Mouse (Mus musculus) CH12.LX (cell line): Measurements from ENCODE around the gene Fbxo11. TPM values are rescaled to one million over a fixed set of nuclear protein-coding genes. Genes with fewer than 3 reads are reported as not detected.

Source experiments
- DNase-seq: peaks from one replicate; pipeline ENCODE4 v3.0.0-alpha.2; 2013; ENCODE audit errors: extremely low read depth
- H3K27ac ChIP-seq: 2 replicates; pipeline ENCODE4 v1.5.1; 2012; ENCODE audit warnings: low read depth, mild to moderate bottlenecking, control low read depth, moderate library complexity; ENCODE audit not compliant: insufficient read depth
- H3K27me3 ChIP-seq: replicated peaks from 2 replicates; pipeline ENCODE3; 2012; ENCODE audit warnings: inconsistent platforms
- H3K36me3 ChIP-seq, 2 experiments: replicated peaks in 1 of 2; 2 replicates each; pipeline versions ENCODE3 to v1.6.1; 2012; ENCODE audit warnings: inconsistent platforms in 1 of 2, low read length in 1 of 2, mild to moderate bottlenecking in 1 of 2, mixed read lengths in 1 of 2, moderate library complexity in 1 of 2; ENCODE audit not compliant: control insufficient read depth in 1 of 2, insufficient read depth in 1 of 2
- H3K4me1 ChIP-seq, 2 experiments: 2 replicates each; pipeline ENCODE4 v1.6.1; 2012; ENCODE audit warnings: inconsistent platforms in 1 of 2, moderate library complexity in 1 of 2; ENCODE audit not compliant: insufficient read depth in 2 of 2, control insufficient read depth in 1 of 2
- H3K4me2 ChIP-seq: 2 replicates; pipeline ENCODE4 v1.6.1; 2012; ENCODE audit warnings: low read depth, mild to moderate bottlenecking, control low read depth; ENCODE audit not compliant: poor library complexity, insufficient read depth, severe bottlenecking
- H3K4me3 ChIP-seq, 3 experiments: fragments of 150-350 bp in 1 of 3; sonication (generic) in 1 of 3; replicated peaks in 1 of 3; 2 replicates each; pipeline versions ENCODE3 to v1.5.1; 2011 to 2012; ENCODE audit warnings: low read depth in 2 of 3, low read length in 2 of 3, mild to moderate bottlenecking in 2 of 3, moderate library complexity in 2 of 3, control low read depth in 1 of 3, improper control_type of control experiment in 1 of 3, inconsistent platforms in 1 of 3, mixed read lengths in 1 of 3; ENCODE audit not compliant: poor library complexity in 1 of 3
- H3K79me2 ChIP-seq: replicated peaks from 2 replicates; pipeline ENCODE4 v1.6.1; 2012; ENCODE audit warnings: mild to moderate bottlenecking, moderate library complexity; ENCODE audit not compliant: control insufficient read depth, poor library complexity, insufficient read depth, severe bottlenecking; ENCODE audit errors: extremely low read depth
- H3K9ac ChIP-seq: 2 replicates; pipeline ENCODE4 v1.6.1; 2012; ENCODE audit warnings: low read depth, mild to moderate bottlenecking, control low read depth, moderate library complexity; ENCODE audit not compliant: insufficient read depth
- H3K9me3 ChIP-seq: replicated peaks from 2 replicates; pipeline ENCODE3; 2012; ENCODE audit warnings: low read length, inconsistent platforms, mixed read lengths
- ETS1 ChIP-seq: conservative IDR thresholded peaks from 2 replicates; pipeline ENCODE4 v1.6.1; 2012; ENCODE audit warnings: low read depth, mild to moderate bottlenecking, inconsistent platforms, low read length, improper control_type of control experiment, moderate library complexity
- HCFC1 ChIP-seq: IDR thresholded peaks from 2 replicates; pipeline ENCODE4 v1.6.1; 2012; ENCODE audit warnings: low read depth, mild to moderate bottlenecking, inconsistent platforms, low read length, improper control_type of control experiment
- IRF4 ChIP-seq: IDR thresholded peaks from 2 replicates; pipeline ENCODE4 v1.6.1; 2014; ENCODE audit warnings: low read depth, mild to moderate bottlenecking, inconsistent platforms, low read length, improper control_type of control experiment
- KAT2A ChIP-seq: IDR thresholded peaks from 2 replicates; pipeline ENCODE4 v1.6.1; 2012; ENCODE audit warnings: low read length, improper control_type of control experiment, inconsistent platforms; ENCODE audit not compliant: insufficient replicate concordance
- MAFK ChIP-seq: IDR thresholded peaks from 2 replicates; pipeline ENCODE4 v1.6.1; 2011; ENCODE audit warnings: low read length, improper control_type of control experiment; ENCODE audit not compliant: insufficient replicate concordance
- MAZ ChIP-seq: IDR thresholded peaks from 2 replicates; pipeline ENCODE4 v1.6.1; 2012; ENCODE audit warnings: low read depth, mild to moderate bottlenecking, inconsistent platforms, low read length, improper control_type of control experiment, moderate library complexity
- PAX5 ChIP-seq: IDR thresholded peaks from 2 replicates; pipeline ENCODE4 v1.6.1; 2012; ENCODE audit warnings: low read length, inconsistent platforms, mixed read lengths
- RAD21 ChIP-seq: IDR thresholded peaks from 2 replicates; pipeline ENCODE4 v1.6.1; 2011; ENCODE audit warnings: low read depth, mild to moderate bottlenecking, low read length, improper control_type of control experiment, moderate library complexity
- SIN3A ChIP-seq: IDR thresholded peaks from 2 replicates; pipeline ENCODE4 v1.6.1; 2012; ENCODE audit warnings: low read length, improper control_type of control experiment, inconsistent platforms
- SMC3 ChIP-seq: IDR thresholded peaks from 2 replicates; pipeline ENCODE4 v1.6.1; 2011; ENCODE audit warnings: low read depth, low read length, improper control_type of control experiment
- TBP ChIP-seq: conservative IDR thresholded peaks from 2 replicates; pipeline ENCODE4 v1.6.1; 2011; ENCODE audit warnings: low read depth, low read length, improper control_type of control experiment
- TCF12 ChIP-seq: IDR thresholded peaks from 2 replicates; pipeline ENCODE4 v1.6.1; 2014; ENCODE audit warnings: low read depth, mild to moderate bottlenecking, inconsistent platforms, low read length, improper control_type of control experiment
- USF1 ChIP-seq: IDR thresholded peaks from 2 replicates; pipeline ENCODE4 v1.6.1; 2014; ENCODE audit warnings: low read depth, mild to moderate bottlenecking, inconsistent platforms, low read length, improper control_type of control experiment
- ZC3H11A ChIP-seq: IDR thresholded peaks from 2 replicates; pipeline ENCODE4 v1.6.1; 2012; ENCODE audit warnings: low read depth, mild to moderate bottlenecking, inconsistent platforms, low read length, improper control_type of control experiment
- dilution Hi-C: fragments of 300-500 bp; cut with MboI; formaldehyde crosslinking; loops from 2 replicates; pipeline ENCODE4 v1.14.3; 2020; ENCODE audit warnings: low sequenced_read_pairs; ENCODE audit not compliant: extremely low pct_unique_long_range_greater_than_20kb, extremely low pct_ligation_motif_present
- in situ Hi-C: fragments of 300-500 bp; cut with MboI; formaldehyde crosslinking; loops from 3 replicates; pipeline ENCODE4 v1.14.3; 2019; ENCODE audit warnings: low sequenced_read_pairs, low pct_ligation_motif_present, low pct_unique_long_range_greater_than_20kb, mixed read lengths
- polyA plus RNA-seq: library from polyadenylated mRNA; unstranded; fragments of >175 nt; gene quantifications from 2 replicates; pipeline ENCODE4 v1.2.1, GENCODE M21; 2012; ENCODE audit warnings: low read depth; ENCODE audit not compliant: insufficient read length
- total RNA-seq, 2 experiments: library from RNA; depleted of rRNA; stranded (reverse); fragments of 300-350 nt in 1 of 2; fragments of >200 nt in 1 of 2; gene quantifications; 2 replicates each; pipeline ENCODE4 v1.2.3; 2012 to 2014

Gene Fbxo11
- total and polyA plus RNA-seq, 3 experiments, result 37.6 to 61.8 (median 61.0) TPM

- no peaks in the 10 kb centered on the region for H3K27me3 ChIP-seq
- H3K27ac ChIP-seq, result no peak overlapping the region
- no peak overlapping the region for H3K9ac ChIP-seq
- no peak for DNase-seq
- no peak overlapping the region for H3K4me2 ChIP-seq
- H3K4me3 ChIP-seq, result no peak overlapping the region
- in situ Hi-C loops, result no loop called here
- peaks cover 94% of the 10 kb centered on the region for H3K79me2 ChIP-seq
- H3K4me1 ChIP-seq, result peaks cover 10 to 54% of the 10 kb centered on the region in 2 experiments
- TF ChIP-seq ZC3H11A (no peak), USF1 (no peak), TCF12 (no peak), SMC3 (no peak), ETS1 (no peak), SIN3A (no peak), TBP (no peak), PAX5 (no peak), RAD21 (no peak), MAZ (no peak), MAFK (no peak), KAT2A (no peak), HCFC1 (no peak), IRF4 (no peak)
- dilution Hi-C loops, result no loop called here
- H3K9me3 ChIP-seq, result no peaks in the 10 kb centered on the region
- peaks cover 9 to 47% of the 10 kb centered on the region in 2 experiments for H3K36me3 ChIP-seq
Observed at GRCm38 (mm10) chr17:88050892-88051291, 14.2 kb downstream of the Fbxo11 start.

- Histone ChIP-seq H3K27me3 (no peaks in the 10 kb centered on the region), H3K36me3 (peaks cover 9 to 44% of the 10 kb centered on the region in 2 experiments), H3K4me1 (peaks cover 10 to 60% of the 10 kb centered on the region in 2 experiments), H3K4me2 (no peak overlapping the region), H3K79me2 (peaks cover 93% of the 10 kb centered on the region), H3K9ac (no peak overlapping the region), H3K27ac (no peak overlapping the region), H3K4me3 (no peak overlapping the region), H3K9me3 (no peaks in the 10 kb centered on the region)
- no peak for TF ChIP-seq SMC3
- in situ Hi-C loops, result no loop called here
- DNase-seq, result no peak
- dilution Hi-C loops, result no loop called here
Observed at GRCm38 (mm10) chr17:88050318-88050717, 14.8 kb downstream of the Fbxo11 start.
